Mouse (Mus musculus): ENCODE measurements around the gene Usp6nl. TPM values are rescaled to one million over a fixed set of nuclear protein-coding genes. Genes with fewer than 3 reads are reported as not detected.

Usp6nl gene
- total RNA-seq, 2 experiments from 2014 or later: 20.3 to 20.6 TPM

GRCm38 (mm10) chr2:6478361-6478965, 156.0 kb downstream of the Usp6nl start:
- peak; percentile 41 for DNase-seq

- DNase-seq: peak; percentile 80
These were observed 156.5 kb downstream of the Usp6nl start for GRCm38 (mm10) chr2:6478966-6479391.

DNA sequence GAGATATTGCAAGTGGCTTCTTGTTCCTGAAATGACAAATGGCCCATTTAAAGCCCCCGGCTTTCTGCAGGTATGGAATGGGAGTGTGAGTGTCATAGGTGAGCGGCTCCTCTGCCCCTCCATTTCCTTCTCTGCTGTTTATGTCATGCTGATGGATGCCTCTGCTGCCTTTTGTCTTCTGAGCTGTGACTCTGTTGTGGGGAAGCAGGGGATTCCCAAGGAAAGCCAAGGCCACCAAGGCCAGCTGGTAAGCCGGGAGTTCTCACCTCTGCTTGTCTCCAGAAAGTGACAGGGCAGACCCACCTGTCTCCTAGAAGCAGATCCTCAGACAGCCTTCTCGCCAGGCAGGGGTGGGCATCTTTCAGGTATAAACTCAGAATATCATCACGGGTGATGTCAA, 157.2 kb downstream of the Usp6nl start:
- DNase-seq: no peak

DNA sequence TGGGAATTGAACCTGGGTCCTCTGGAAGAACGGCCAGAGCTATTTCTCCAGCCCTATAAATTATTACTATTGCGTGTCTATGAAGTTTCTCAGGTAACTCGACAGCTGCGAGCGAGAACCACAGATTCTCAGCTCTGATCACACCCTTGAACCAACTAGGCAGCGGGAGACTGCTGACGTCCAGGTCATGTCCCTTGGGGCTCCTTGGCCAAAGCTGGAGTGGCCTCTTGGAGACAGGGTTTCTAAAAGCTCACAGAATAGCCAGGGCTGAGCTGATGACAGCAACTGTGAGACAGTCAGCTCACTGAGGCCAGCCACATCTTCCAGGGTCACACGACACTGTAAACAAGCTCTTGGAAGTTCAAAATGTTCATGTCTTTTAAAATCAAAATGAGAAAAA, 159.5 kb downstream of the Usp6nl start:
- DNase-seq: no peak

DNA sequence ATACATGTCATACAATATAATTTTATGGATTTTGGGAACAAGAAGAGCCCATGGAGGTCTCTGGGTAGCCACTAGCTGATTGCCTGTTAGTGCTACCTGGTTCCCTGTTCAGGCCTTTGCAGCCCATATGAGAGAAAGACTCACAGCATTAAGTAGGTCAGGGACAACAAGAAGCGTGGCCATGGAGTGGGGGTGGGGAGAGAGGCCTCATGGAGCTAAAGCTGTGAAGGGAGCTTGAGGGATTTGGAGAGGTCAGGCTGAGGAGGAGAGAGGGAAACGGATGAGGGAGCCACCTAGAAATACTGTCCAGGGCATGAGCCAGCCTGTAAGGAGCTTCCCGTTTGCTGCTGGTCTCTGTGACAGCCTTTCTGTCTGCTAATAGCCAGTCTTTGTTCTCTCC, 159.9 kb downstream of the Usp6nl start:
- DNase-seq: no peak

- peak; percentile 80 for DNase-seq
These were observed 160.9 kb downstream of the Usp6nl start for GRCm38 (mm10) chr2:6483081-6483992.

DNA sequence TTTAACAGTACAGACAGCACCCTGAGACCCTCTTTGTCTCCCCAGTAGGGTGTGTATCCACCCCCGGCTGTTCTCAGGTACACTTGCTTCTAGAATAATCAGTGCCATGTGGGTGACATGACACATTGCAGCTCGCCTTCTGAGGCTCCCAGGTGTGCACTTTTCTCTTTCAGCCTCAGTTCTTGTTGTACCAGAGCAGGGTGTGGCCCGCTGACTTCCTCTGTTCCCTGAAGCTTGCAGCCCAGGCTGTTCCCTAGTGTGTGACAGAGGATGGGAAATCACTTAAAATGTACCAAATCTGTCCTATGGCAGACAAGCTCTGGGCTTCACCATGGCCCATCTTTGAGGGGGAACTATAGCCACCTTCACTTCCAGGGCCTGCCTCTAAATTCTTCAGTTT, 161.7 kb downstream of the Usp6nl start:
- DNase-seq: no peak

DNA sequence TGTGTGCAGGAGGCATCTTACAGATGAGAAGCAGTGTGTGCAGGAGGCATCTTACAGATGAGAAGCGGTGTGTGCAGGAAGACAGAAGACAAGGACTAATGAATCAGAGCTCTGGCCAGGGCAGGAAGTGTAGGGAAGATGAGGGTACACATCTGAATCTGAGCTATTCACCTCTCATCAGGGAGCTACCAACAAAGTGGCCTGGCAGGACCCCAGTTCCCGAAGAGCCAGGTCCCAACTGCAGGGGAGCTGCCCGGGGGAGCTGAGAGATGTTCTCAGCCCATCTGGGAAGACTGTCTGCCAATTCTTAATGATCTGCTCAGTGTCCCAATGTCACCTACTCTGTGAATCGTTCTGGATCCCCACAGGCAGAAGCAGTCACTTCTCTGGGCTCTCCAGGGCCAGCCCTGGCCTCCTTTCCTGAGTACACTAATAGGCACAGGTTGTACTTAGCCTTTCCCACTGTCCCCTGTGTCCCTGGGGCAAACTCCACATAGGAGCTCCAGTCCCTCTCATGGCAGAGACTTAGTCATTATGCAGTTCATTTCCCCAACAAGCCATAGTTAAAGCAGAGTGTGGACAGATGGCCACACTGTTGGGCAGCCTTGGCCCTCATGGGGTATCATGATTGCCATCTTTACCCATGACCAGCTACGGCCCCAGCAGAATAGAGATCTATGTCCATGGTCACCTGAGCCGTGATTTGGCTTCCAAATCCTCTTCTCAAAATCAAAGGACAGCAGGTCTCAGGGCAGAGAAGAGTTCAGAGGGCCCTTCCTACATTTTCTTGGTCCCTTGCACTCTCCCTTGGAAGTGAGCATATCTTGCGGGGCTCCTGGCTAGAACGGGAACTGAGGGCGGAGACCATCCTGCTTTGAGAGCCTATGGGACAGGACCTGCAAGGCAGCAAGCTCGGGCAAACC, 165.4 kb downstream of the Usp6nl start:
- DNase-seq: no peak

DNA sequence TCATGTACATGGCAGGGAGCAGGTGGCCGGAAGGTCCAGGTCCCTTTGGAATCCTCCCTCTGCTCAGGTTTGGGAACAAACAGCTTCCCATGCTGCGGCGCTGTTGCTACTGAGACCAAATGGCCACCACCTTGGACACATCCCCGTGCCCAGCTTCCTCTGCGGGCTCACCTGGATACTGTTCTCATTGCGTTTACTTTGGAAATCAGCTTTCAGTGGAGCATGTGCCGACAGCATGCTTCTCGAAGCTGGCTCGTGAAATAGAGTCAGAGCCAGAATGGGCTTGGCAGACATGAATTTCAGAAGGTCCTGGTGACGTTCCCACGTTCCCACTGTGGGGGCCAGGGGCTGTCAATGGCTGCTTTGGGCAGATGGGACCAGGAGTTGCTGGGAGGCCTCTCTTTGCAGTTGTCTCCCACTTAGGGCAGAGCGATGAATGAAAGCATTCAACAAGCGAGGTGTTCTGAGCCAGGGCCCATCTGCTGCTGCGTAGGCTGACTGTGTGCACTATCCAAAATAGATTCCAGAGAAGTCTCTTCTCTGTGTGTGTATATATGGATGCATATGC, 166.1 kb downstream of the Usp6nl start:
- no peak for DNase-seq

GRCm38 (mm10) chr2:6490076-6490475, 167.6 kb downstream of the Usp6nl start:
- no peak for DNase-seq

- DNase-seq: no peak
These were observed 168.4 kb downstream of the Usp6nl start for GRCm38 (mm10) chr2:6490870-6491269.

- no peak for DNase-seq
These were observed 171.4 kb downstream of the Usp6nl start for GRCm38 (mm10) chr2:6493886-6494285.

Other genes starting within 250 kb of the Usp6nl start
- gene Proser2, start 192.5 kb upstream of the Usp6nl start, total RNA-seq (2021): 10 to 100 TPM; 13.3 to 15.6 TPM
- gene Echdc3, start 109.6 kb upstream of the Usp6nl start, total RNA-seq (2021): 10 to 100 TPM in 1 of 2 experiments, 1 to 10 TPM in 1; 9.9 to 12.2 TPM

Data from heart, postnatal 4 days (tissue).